ENCODE assay signal across 20 mouse cellular contexts in genomic region chr8:90266239-90266638, GRCm38 (mm10).
DNase-seq lines count a peak whose midpoint lies in the region; ATAC-seq and TF ChIP-seq lines count a peak whose summit lies in the region.
"Had no signal": no experiment of that assay in that cellular context is flagged by ENCODE, and none has a peak within 500 bp of the region (broad histone marks: within the 10 kb centered on the region; RNA-seq: fewer than 3 reads in every experiment).

No protein-coding gene starts in this region.

- no peak overlapping the region for H3K4me3 ChIP-seq in forebrain, embryonic 12.5 days (replicated peaks)
- no peak overlapping the region for H3K4me3 ChIP-seq in forebrain, embryonic 14.5 days (ENCODE audit: low read depth, low read length)
- no peak overlapping the region for H3K4me3 ChIP-seq in hindbrain, embryonic 14.5 days (replicated peaks; ENCODE audit: low read length)
- no peak overlapping the region for H3K4me3 ChIP-seq in hindbrain, embryonic 10.5 days
- H3K4me3 ChIP-seq in neural tube, embryonic 13.5 days, result no peak overlapping the region
- no peak overlapping the region for H3K4me3 ChIP-seq in neural tube, embryonic 15.5 days (replicated peaks)
- H3K4me3 ChIP-seq in cerebellum, adult 2 months (replicated peaks; ENCODE audit: insufficient read depth, low read depth, low read length), result no peak overlapping the region
- H3K4me3 ChIP-seq: embryonic facial prominence, embryonic 10.5 days; forebrain, embryonic 15.5 days; heart, embryonic 10.5 days had no signal

- H3K27ac ChIP-seq in forebrain, embryonic 12.5 days, result 0 out of 2 replicates have a peak overlapping the region, but pooled peaks have one; percentile 56
- H3K27ac ChIP-seq in forebrain, embryonic 14.5 days (ENCODE audit: low read depth, low read length), result no peak overlapping the region; the same call in 1 of the 2 replicates
- H3K27ac ChIP-seq in hindbrain, embryonic 14.5 days, result peak overlapping the region; percentile 84
- H3K27ac ChIP-seq in hindbrain, embryonic 10.5 days, result no peak overlapping the region
- H3K27ac ChIP-seq in neural tube, embryonic 13.5 days (replicated peaks), result peak overlapping the region; percentile 75
- H3K27ac ChIP-seq in neural tube, embryonic 15.5 days (replicated peaks), result peak overlapping the region; percentile 56
- no peak overlapping the region for H3K27ac ChIP-seq in cerebellum, adult 2 months (ENCODE audit: insufficient read depth, low read length)
- H3K27ac ChIP-seq: embryonic facial prominence, embryonic 10.5 days; forebrain, embryonic 15.5 days; heart, embryonic 10.5 days had no signal

- H3K9ac ChIP-seq in forebrain, embryonic 12.5 days, result no peak overlapping the region
- H3K9ac ChIP-seq in forebrain, embryonic 14.5 days (ENCODE audit: low read length), result no peak overlapping the region
- no peak overlapping the region; the same call in 1 of the 2 replicates for H3K9ac ChIP-seq in hindbrain, embryonic 14.5 days
- no peak overlapping the region for H3K9ac ChIP-seq in neural tube, embryonic 13.5 days
- H3K9ac ChIP-seq in neural tube, embryonic 15.5 days (replicated peaks), result no peak overlapping the region
- H3K9ac ChIP-seq: forebrain, embryonic 15.5 days had no signal

- H3K9me3 ChIP-seq in forebrain, embryonic 12.5 days, result no peaks in the 10 kb centered on the region
- H3K9me3 ChIP-seq in forebrain, embryonic 14.5 days (replicated peaks; ENCODE audit: control insufficient read depth, low read length), result no peaks in the 10 kb centered on the region
- no peaks in the 10 kb centered on the region for H3K9me3 ChIP-seq in hindbrain, embryonic 14.5 days (ENCODE audit: control insufficient read depth, low read length)
- H3K9me3 ChIP-seq in hindbrain, embryonic 10.5 days, result no peaks in the 10 kb centered on the region
- no peaks in the 10 kb centered on the region for H3K9me3 ChIP-seq in neural tube, embryonic 13.5 days
- no peaks in the 10 kb centered on the region for H3K9me3 ChIP-seq in neural tube, embryonic 15.5 days (replicated peaks)
- H3K9me3 ChIP-seq: embryonic facial prominence, embryonic 10.5 days; forebrain, embryonic 15.5 days; heart, embryonic 10.5 days had no signal

- H3K27me3 ChIP-seq in forebrain, embryonic 12.5 days, result no peaks in the 10 kb centered on the region
- H3K27me3 ChIP-seq in forebrain, embryonic 14.5 days (replicated peaks; ENCODE audit: control insufficient read depth, insufficient read depth, low read length), result no peaks in the 10 kb centered on the region
- no peaks in the 10 kb centered on the region for H3K27me3 ChIP-seq in hindbrain, embryonic 14.5 days (ENCODE audit: control insufficient read depth, insufficient read depth, low read length)
- H3K27me3 ChIP-seq in hindbrain, embryonic 10.5 days (ENCODE audit: insufficient read depth, poor library complexity, severe bottlenecking), result no peaks in the 10 kb centered on the region
- H3K27me3 ChIP-seq in neural tube, embryonic 13.5 days, result no peaks in the 10 kb centered on the region
- no peaks in the 10 kb centered on the region for H3K27me3 ChIP-seq in neural tube, embryonic 15.5 days (replicated peaks)
- no peaks in the 10 kb centered on the region for H3K27me3 ChIP-seq in cerebellum, adult 2 months (ENCODE audit: control insufficient read depth, insufficient read depth, low read length)
- H3K27me3 ChIP-seq: CH12.LX; forebrain, embryonic 15.5 days had no signal

- ATAC-seq in forebrain, embryonic 12.5 days (ENCODE audit: low FRiP score), result no peak
- ATAC-seq in forebrain, embryonic 14.5 days, result no peak
- ATAC-seq in hindbrain, embryonic 14.5 days (ENCODE audit: low FRiP score), result no peak
- ATAC-seq in neural tube, embryonic 13.5 days (ENCODE audit: low read depth), result no peak
- no peak for ATAC-seq in neural tube, embryonic 15.5 days (ENCODE audit: low FRiP score)
- ATAC-seq: activated CD4-positive, CD25-positive, alpha-beta regulatory T cell, adult 4 months; forebrain, embryonic 15.5 days; Patski had no signal

- no peak for TF ChIP-seq CTCF in cerebellum, adult 2 months (IDR thresholded peaks at IDR 0.05; ENCODE audit: borderline replicate concordance, insufficient read depth, low read depth, low read length)

- no peak overlapping the region for H3K4me2 ChIP-seq in forebrain, embryonic 12.5 days
- no peak overlapping the region for H3K4me2 ChIP-seq in forebrain, embryonic 14.5 days (ENCODE audit: low read length)
- no peak overlapping the region for H3K4me2 ChIP-seq in hindbrain, embryonic 14.5 days (replicated peaks)
- H3K4me2 ChIP-seq in neural tube, embryonic 13.5 days, result no peak overlapping the region
- no peak overlapping the region for H3K4me2 ChIP-seq in neural tube, embryonic 15.5 days
- H3K4me2 ChIP-seq: forebrain, embryonic 15.5 days had no signal

- H3K4me1 ChIP-seq in forebrain, embryonic 12.5 days, result peaks cover 29% of the 10 kb centered on the region
- peaks cover 17% of the 10 kb centered on the region for H3K4me1 ChIP-seq in forebrain, embryonic 14.5 days (ENCODE audit: control insufficient read depth, insufficient read depth, low read length)
- H3K4me1 ChIP-seq in hindbrain, embryonic 14.5 days (replicated peaks; ENCODE audit: control insufficient read depth, insufficient read depth, low read length), result peaks cover 30% of the 10 kb centered on the region
- H3K4me1 ChIP-seq in hindbrain, embryonic 10.5 days (replicated peaks), result peaks cover 6% of the 10 kb centered on the region; the same call in 1 of the 2 replicates
- H3K4me1 ChIP-seq in neural tube, embryonic 13.5 days (replicated peaks), result peaks cover 47% of the 10 kb centered on the region
- peaks cover 22% of the 10 kb centered on the region for H3K4me1 ChIP-seq in neural tube, embryonic 15.5 days
- no peaks in the 10 kb centered on the region for H3K4me1 ChIP-seq in cerebellum, adult 2 months (ENCODE audit: control insufficient read depth, insufficient read depth, low read length)
- H3K4me1 ChIP-seq: heart, embryonic 10.5 days had no signal

- 73% methylated on average over 8 of the region's 8 CpGs for WGBS in forebrain, embryonic 12.5 days
- WGBS in forebrain, embryonic 14.5 days, result 66% methylated on average over 8 of the region's 8 CpGs
- WGBS in hindbrain, embryonic 14.5 days, result 54% methylated on average over 8 of the region's 8 CpGs
- WGBS in hindbrain, embryonic 10.5 days, result 91% methylated on average over 8 of the region's 8 CpGs
- 60% methylated on average over 8 of the region's 8 CpGs for WGBS in neural tube, embryonic 13.5 days
- WGBS in neural tube, embryonic 15.5 days, result 47% methylated on average over 8 of the region's 8 CpGs
- WGBS in cerebellum, adult 2 months, result 92% methylated on average over 8 of the region's 8 CpGs

- no peak for TF ChIP-seq POLR2A in cerebellum, adult 2 months (IDR thresholded peaks at IDR 0.05; ENCODE audit: borderline replicate concordance, insufficient read depth, low read length)

- peaks cover 6% of the 10 kb centered on the region; the same call in 1 of the 2 replicates for H3K36me3 ChIP-seq in forebrain, embryonic 12.5 days (replicated peaks)
- peaks cover 10% of the 10 kb centered on the region for H3K36me3 ChIP-seq in forebrain, embryonic 14.5 days (ENCODE audit: control insufficient read depth, insufficient read depth, low read length)
- 0 out of 2 replicates have a peak, but pooled peaks cover 8% of the 10 kb centered on the region for H3K36me3 ChIP-seq in hindbrain, embryonic 14.5 days (replicated peaks; ENCODE audit: control insufficient read depth, insufficient read depth)
- peaks cover 28% of the 10 kb centered on the region for H3K36me3 ChIP-seq in hindbrain, embryonic 10.5 days
- H3K36me3 ChIP-seq in neural tube, embryonic 13.5 days, result no peaks in the 10 kb centered on the region
- no peaks in the 10 kb centered on the region for H3K36me3 ChIP-seq in neural tube, embryonic 15.5 days
- H3K36me3 ChIP-seq: heart, embryonic 10.5 days had no signal

- no peak for DNase-seq in forebrain, embryonic 14.5 days (ENCODE audit: low spot score)
- DNase-seq in hindbrain, embryonic 14.5 days (ENCODE audit: low spot score), result no peak
- no peak for DNase-seq in hindbrain, embryonic 10.5 days (ENCODE audit: low spot score)
- DNase-seq in neural tube, embryonic 10.5 days (ENCODE audit: extremely low spot score, low spot score), result no peak
- no peak for DNase-seq in cerebellum, adult 2 months
- DNase-seq: adrenal gland, postnatal 14 days; cerebellum, adult 18-20 months; cerebellum, postnatal 10 days; gastrocnemius, postnatal 36 days; heart, adult 18-20 months; heart, postnatal 10 days had no signal

Comparison
In these comparisons a context has a peak if more than half of its experiments do, and no peak if none do; other contexts are left out.
1. H3K27ac ChIP-seq: peak in forebrain, embryonic 12.5 days (single experiment), hindbrain, embryonic 14.5 days (single experiment), neural tube, embryonic 13.5 days (single experiment) and neural tube, embryonic 15.5 days (single experiment); none in forebrain, embryonic 14.5 days (single experiment), hindbrain, embryonic 10.5 days (single experiment) and cerebellum, adult 2 months (single experiment).